Mouse (Mus musculus): ENCODE data around the gene Osbpl10.

Osbpl10 gene

DNA sequence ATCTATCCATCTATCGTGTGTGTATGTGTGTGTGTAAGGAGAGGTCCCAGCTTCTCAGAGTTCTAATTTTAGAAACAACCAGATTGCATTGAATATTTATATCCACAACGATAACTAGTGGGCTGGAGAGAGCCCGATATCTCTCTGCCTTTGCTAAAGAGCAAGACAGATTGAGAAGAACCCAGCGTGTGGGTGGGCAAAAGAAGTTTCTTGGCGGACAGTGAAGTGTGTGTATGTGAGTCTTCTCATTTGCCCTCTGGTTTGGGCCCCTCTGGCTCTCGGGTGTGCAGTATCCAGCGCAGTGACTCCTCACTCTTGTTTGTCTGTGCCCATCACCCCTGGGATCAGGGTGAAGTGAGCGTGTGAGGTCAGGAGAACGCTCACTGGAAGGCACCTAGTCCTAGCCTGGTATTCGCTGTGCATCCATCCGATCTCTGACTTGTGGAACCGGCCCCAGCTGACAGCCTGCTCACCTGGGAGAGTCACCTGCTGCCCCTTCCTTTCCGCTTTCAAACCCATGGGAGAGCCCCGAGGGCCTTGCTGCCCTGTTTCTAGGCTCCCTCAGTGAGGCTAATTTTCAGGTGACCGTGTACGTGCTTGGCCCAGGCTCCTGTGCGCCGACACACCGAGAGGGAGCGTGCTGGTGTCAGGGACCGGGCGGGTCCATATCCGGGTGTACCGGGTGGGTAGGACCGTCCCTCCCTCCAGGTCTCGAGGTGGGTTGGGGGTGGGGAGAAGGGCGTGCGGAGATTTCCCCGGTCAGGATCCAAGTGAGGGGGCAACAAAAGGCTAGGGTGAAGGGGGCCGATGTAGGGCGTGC, 698 bp upstream of the Osbpl10 start:
- in situ Hi-C loops (cut with MboI; ENCODE audit: unreplicated experiment in 2 of 2) = no loop called here

DNA sequence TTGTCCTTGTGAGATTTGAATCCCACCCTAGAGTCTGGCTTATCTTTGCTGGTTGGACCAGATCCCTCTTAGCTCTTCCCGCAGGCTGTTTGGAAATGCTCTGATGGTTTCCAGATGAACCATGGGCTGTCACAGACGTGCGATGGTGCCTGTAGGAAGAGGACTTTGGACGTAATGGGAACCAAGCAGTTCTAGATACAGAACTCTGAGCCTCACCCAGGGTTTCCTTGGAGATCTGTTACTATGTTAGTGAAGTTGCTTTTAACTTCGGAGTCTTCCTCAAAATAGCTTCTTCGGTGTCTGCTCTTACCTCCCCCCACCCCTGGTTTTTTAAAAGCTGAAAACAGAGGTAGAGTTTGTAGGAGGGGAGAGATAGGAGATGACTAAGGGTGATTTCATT, 1.6 kb downstream of the Osbpl10 start:
- in situ Hi-C loops (cut with MboI; ENCODE audit: unreplicated experiment in 2 of 2) = no loop called here

DNA sequence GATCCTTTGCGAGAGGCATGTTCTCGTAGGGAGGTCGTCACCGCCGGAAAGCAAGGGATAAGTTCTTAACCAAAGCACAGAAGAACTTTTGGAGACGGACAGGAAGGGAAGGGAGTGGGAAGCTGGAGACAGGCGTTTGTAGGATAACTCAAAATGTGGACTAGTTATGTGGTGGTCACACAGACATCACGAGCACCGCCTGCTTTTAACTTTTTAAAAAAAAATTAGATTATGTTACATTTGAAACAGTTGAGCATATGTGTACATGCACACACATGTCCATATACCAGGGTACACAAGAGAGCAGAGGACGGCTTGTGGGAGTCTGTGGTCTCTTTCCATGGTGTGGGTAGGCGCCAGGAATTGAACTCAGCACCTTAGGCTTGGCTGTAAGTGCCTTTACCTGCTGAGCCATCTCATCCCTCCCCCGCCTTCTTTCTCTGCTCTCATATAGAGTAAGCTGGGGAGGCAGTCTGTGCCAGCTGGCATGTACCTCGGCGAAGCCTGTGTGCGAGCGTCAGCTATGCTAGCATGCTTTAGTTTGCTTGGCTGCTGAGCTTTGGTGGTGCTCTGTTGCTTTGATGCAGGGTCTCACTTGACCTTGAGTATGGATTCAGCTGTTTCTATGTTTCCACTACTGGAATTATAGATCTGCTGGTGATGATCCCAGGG, 4.5 kb downstream of the Osbpl10 start, which contains the start of gene Rps27rt:
Rps27rt (minus strand) TSS at position 51 of the 672 bp plus-strand sequence.
- in situ Hi-C loops (cut with MboI; ENCODE audit: unreplicated experiment in 2 of 2) = no loop called here

DNA sequence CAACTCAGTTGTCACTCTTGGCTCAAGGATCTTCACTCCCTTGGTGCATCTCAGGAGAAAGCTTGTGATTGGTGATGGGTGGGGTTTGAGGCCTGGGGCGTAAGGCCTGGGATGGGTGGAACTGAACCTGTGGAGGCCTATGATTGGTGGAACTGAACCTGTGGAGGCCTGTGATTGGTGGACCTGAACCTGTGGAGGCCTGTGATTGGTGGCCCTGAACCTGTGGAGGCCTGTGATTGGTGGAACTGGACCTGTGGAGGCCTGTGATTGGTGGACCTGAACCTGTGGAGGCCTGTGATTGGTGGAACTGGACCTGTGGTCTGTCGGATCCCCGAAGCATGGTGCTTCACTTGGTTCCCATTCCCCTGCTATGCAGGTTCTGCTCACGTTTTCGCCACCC, 7.4 kb downstream of the Osbpl10 start:
- in situ Hi-C loops (cut with MboI; ENCODE audit: unreplicated experiment in 2 of 2) = no loop called here

DNA sequence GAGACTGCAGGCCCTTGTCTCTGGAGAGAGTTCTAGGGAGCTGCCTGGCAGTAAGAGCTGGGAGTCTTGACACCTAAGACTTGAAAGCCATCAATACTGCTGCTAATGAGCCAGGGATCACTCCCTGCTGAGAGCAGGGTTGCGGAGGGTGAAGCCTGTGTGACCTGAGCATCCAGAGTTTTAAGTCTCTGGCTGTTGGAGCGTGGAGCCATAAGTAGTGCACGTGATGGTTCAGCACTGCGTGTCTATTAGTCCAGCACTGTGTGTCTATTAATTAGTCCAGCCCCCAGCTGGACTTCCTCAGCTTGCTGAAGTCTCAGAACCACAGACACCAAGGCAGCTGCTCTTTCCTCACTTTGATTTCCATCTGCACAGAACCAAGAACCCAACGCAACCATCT, 8.0 kb downstream of the Osbpl10 start:
- in situ Hi-C loops (cut with MboI; ENCODE audit: unreplicated experiment in 2 of 2) = no loop called here

DNA sequence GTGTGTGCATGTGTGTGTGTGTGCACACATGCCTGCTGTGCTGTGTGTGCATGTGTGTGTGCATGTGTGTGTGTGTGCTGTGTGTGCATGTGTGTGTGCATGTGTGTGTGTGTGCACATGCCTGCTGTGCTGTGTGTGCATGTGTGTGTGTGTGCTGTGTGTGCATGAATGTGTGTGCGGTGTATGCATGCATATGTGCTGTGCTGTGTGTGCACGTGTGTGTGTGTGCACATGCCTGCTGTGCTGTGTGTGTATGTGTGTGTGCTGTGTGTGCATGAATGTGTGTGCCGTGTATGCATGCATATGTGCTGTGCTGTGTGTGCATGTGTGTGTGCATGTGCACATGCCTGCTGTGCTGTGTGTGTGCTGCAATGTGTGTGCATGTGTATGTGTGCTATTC, 9.7 kb downstream of the Osbpl10 start:
- in situ Hi-C loops (cut with MboI; ENCODE audit: unreplicated experiment in 2 of 2) = no loop called here

DNA sequence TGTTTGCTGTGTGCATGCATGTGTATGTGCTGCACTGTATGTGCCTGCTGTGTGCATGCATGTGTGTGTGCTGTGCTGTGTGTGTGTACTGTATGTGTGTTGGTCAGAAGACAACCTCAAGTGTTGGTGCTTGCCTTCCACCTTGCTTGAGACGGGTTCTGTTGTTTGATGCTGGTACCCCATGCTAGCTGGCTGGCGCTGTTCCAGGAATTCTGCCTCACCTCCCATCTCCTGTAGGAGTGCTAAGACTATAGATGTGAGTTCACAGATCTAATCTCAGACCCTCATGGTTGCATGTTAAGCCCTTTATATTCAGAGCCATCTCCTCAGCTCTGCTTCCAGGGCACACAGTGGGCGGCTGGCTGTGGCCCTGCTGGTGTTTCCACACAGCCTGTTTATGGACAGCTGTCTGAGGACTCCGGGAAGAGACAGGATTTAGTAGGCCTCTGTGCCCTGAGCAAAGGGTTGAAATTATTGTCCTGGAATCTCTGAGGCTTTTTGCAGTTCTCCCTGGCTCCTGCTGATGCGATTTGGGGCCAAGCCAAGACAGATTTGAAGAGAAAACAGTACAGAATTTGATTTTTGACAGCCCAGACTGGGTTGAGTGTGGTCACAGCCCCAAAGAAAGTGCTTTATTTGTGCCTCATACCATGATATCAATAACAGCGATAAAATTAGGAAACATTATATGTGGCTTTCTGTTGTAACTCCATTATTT, 10.4 kb downstream of the Osbpl10 start:
- in situ Hi-C loops (cut with MboI; ENCODE audit: unreplicated experiment in 2 of 2) = no loop called here

DNA sequence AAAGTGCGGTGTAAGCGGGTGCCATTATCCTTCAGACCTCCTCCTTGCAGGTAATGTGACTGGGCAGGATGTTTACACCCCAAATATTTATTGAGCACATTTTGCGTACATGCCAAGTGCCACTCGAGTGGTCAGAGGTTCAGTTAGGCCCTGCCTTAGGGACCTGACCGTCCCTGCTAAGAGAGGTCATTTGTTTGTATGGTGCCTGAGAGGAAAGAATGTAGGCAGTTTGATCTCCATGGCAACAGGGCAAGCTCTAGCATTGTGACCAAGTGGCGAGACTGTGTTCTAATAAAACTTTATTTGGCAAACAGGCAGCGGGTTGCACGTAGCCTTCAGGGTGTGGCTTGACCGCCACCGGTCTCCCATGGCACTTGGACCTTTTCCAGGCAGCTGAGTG, 12.1 kb downstream of the Osbpl10 start:
- in situ Hi-C loops (cut with MboI; ENCODE audit: unreplicated experiment in 2 of 2) = no loop called here

DNA sequence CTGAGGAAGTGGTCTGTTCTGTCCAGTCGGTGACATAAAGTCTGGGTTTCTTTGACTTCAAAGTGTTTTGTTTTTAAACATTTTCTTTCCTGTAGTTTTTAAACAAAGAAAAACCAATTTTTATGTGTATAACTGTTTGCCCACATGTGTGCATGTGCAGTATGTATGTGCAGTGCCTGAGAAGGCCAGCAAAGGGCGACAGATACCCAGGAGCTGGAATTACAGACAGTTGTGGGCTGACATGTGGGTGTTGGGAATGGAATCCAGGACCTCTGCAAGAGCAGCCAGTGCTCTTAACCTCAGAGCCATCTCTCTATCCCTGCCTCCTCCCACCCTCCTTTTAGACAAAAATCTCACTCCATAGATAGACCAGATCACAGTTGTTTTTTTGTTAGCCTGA, 14.2 kb downstream of the Osbpl10 start:
- in situ Hi-C loops (cut with MboI; ENCODE audit: unreplicated experiment in 2 of 2) = no loop called here

DNA sequence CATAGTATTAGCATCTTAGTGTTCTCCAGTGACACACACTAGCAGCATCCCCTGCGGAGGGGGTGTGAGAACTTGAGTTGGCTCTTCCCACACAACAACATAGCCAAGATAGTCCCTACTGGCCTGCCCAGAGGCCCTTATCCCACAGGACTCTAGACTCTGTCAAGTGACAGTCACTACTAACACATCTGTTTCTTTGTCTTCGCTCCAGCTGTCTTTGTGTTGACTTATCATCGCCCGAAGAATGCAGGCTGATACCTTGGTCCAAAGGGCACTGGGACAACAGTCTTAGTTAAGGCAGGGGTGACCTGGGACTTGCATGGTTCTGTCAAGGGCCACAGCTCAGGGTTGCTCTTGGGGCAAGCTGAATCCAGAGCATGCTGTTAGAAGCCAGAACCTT, 16.9 kb downstream of the Osbpl10 start:
- in situ Hi-C loops (cut with MboI; ENCODE audit: unreplicated experiment in 2 of 2) = no loop called here

DNA sequence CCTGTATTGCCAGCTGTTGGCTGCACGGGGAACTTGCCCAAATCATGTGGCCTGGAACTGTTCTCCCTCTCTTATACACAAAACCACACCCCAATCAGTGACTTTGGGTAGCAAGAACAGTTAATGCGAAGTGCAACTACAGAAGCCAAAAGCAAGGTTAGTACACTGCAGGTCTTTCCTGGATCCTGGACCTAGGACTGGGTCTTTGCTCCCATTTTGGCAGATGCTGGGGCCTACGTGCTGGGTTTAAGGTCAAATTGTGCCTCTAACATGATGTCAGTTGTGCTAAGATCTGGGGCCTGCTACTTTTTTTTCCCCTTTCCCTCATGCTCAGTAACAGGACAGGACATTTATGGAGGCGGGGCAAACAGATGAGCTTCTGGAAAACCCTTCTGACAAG, 17.3 kb downstream of the Osbpl10 start:
- in situ Hi-C loops (cut with MboI; ENCODE audit: unreplicated experiment in 2 of 2) = no loop called here

DNA sequence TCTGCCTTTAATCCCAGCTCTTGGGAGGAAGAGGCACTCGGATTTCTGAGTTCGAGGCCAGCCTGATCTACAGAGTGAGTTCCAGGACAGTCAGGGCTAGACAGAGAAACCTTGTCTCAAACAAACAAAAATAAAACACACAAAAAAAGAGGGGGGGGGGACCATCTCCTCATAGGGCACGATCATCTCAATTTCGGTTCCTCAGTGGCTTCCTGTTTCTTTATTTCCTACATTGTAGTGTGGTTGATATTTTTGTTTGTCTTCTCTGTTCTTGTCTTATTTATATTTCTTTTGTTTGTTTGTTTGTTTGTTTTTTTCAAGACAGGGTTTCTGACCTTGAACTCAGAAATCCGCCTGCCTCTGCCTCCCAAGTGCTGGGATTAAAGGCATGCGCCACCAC, 18.1 kb downstream of the Osbpl10 start:
- in situ Hi-C loops (cut with MboI; ENCODE audit: unreplicated experiment in 2 of 2) = no loop called here

DNA sequence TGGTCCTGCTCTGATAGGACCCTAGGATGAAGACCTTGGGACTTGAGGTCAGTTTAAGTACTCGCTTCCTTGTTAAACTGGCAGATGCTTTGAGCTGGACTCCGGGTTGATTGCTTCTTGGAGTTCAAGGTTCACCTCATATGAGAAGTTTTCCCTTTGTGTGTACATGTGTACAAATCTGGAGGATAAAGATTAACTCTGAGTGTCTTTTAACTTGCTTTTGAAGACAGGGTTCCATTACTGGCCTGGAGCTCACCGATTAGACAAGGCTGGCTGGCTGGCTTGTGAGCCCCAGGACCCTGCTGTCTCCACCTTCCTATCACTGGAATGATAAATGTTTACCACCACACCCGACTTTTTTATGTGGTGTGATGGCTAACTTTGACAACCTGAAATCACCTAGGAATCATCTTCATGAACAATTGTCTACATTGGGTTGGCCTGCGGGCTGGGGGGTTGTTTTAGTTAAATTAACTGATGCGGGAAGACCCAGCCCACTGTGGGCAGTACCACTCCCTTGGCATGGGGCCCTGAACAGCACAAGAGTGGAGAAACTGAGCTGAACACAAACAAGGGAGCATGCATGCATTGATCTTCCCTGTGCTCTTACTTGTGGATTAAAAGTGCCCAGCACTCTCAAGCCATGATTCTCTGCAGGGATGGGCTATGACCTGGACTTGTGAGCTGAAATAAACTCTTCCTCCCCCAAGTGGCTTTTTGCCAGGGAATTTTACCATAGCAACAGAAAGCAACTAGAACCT, 20.8 kb downstream of the Osbpl10 start:
- in situ Hi-C loops (cut with MboI; ENCODE audit: unreplicated experiment in 2 of 2) = no loop called here

DNA sequence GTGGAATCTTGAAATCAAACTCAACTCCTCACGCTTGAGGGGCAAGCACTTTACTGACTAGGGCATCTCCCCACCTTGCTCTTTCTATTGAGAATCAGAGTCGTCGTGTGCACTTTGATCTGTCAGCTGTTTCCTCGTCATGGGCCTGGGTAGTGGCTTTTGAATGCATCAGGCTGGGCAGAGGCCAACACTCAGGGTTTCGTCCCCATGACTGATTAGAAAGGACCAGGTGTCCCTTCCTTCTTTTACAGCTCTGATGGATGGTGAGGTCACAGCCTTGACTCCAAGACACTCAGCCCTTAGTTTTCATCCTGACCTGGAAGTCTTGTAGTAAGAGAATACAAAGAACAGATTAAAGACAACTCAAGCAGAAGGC, 21.4 kb downstream of the Osbpl10 start:
- in situ Hi-C loops (cut with MboI; ENCODE audit: unreplicated experiment in 2 of 2) = no loop called here

DNA sequence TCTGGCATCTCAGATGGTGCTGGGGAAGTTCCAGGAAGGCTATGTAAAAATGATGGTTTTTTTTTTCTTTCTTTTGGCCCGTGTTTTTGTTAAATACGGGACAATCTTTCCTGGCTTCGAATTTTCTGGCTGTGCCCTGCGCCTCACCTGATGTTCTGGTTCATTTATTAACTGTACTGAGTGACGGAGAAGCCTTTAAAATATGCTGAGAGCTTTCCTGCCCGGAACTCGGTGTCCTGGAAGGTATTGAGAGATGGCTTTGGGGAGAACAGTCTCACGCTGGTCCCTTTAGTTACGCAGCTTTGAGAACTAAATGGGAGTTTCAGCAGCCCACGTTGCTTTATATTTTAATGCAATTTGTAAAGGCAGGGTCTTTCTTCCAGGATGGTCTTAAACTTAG, 27.1 kb downstream of the Osbpl10 start:
- in situ Hi-C loops (cut with MboI; ENCODE audit: unreplicated experiment in 2 of 2) = no loop called here

DNA sequence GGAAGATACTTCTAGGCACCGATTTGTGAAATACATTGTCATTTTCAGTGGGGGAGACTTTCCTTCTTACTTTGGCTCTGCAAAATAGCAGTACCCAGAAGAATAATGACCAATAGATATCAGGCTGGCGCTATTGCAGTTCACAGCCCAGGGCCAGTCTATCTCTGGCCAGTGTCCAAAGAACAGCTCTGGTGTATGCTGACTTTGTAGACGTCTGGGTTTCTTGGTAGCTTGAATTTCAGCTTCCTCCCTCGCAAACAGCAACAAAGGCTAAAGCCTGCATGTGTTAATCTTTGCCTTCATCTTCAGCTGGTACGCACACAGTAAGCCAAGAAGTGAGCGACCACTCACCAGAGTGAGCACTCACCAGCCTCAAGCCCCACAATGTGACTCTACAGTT, 29.4 kb downstream of the Osbpl10 start:
- in situ Hi-C loops (cut with MboI; ENCODE audit: unreplicated experiment in 2 of 2) = no loop called here

DNA sequence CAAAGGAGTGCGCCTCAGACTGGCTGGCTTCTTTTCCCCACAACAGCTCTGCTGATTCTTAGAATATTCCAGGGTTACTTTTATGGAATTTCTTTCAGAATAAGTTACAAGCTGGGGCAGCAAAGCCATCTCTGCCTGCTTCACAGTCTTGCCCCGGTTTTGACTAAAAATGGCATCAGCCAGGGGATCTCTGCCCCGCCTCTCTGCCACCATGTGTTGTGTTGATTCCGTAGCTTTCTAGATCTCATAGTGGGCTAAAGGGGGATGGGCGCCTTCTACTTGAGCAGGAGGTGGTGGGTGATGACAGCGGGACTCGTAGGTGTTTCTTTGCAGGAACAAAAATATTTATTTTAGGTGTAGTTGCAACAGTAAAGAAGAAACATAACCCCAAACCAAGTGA, 29.8 kb downstream of the Osbpl10 start:
- in situ Hi-C loops (cut with MboI; ENCODE audit: unreplicated experiment in 2 of 2) = no loop called here

DNA sequence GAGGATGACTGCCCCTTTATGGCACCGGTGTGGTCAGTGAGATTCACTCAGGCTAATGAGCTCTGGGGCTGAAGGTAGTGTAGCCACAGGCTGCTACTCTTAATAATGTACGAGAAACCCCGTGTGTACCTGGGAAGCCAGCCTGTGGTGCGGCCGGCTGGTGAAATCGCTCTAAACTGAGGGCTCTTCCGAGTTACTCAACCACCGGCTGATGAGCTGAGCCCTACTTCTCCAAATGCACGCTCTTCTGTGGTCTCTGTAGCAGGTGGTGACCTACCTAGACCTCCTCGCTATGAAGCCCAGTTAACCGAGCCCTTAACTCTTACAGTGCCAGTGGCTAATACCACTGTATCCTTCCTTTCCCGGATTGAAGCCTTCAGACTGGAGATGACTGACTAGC, 34.0 kb downstream of the Osbpl10 start:
- in situ Hi-C loops (cut with MboI; ENCODE audit: unreplicated experiment in 2 of 2) = no loop called here

DNA sequence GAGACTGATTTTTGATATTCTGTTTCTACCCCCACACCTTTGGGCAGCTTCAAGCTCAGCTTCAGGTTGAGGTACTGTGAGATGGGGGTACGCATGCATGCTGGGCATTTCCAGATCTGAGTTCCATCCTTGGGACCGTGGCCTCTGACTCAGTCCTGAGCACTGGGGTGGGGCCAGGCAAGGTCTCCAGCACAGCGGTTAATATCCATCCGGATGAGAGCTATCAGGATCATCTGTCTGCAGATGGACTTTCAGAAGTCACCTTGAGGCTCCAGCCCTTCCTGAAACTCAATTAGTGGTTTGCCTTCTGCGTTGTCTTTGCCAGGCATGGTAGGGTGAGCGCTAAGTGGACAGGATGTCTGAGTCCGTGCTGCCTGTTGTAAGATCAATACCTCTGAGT, 41.8 kb downstream of the Osbpl10 start:
- in situ Hi-C loops (cut with MboI; ENCODE audit: unreplicated experiment in 2 of 2) = no loop called here

DNA sequence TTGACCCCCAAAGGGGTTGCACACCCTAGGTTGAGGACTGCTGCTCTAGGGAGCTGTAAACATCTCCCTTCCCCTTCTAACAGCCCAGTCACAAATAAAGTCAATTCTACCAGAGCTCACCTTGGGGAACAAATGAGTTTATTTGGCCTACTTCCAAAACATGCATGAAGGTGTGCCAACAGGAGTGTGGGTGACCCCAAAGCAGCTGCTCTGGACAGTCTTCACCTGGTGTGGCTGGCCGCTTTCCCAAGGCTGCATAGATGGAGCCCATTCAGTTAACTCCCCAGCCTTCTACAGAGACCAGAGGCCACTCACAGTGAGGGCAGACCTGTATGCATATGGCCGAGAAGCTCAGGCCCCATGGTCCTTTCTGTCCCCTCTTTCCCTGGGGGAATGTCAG, 43.0 kb downstream of the Osbpl10 start:
- in situ Hi-C loops (cut with MboI; ENCODE audit: unreplicated experiment in 2 of 2) = no loop called here

DNA sequence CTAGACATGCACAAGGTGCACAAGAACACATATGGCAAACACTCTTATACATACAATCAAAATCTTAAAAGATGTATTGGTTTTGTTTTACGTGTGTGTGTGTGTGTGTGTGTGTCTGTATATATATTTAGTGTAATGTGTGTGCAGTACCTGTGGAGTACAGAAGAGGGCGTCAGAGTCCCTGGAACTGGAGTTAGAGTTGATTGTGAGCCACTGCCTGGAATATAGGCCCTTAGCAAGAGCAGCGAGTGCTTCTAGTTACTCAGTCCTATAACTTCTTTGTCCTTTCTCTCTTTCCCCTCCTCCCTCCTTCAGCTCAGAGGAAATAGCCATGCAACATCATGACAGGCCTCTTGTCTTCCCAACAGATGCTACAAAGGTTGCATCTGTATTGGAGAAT, 44.8 kb downstream of the Osbpl10 start:
- in situ Hi-C loops (cut with MboI; ENCODE audit: unreplicated experiment in 2 of 2) = no loop called here
